Mouse (Mus musculus): Measurements from ENCODE around the gene Cep57. TPM values are rescaled to one million over a fixed set of nuclear protein-coding genes. Genes with fewer than 3 reads are reported as not detected.

Gene Cep57
- polyA plus RNA-seq (2021; fragmentation: Nextera tagmentation): 13.9 TPM in 2 replicates
- long read RNA-seq, experiment 1, transcript Cep57-201 (11 exons, 2,523 nt): major isoform, 8 of 42 reads
- long read RNA-seq, experiment 1, transcript Cep57-208 (10 exons, 2,262 nt): major isoform, 8 of 42 reads
- long read RNA-seq, experiment 1, partial matches to known transcripts: 10 of 42 reads
- long read RNA-seq, experiment 1, other reads (novel, unspliced or antisense): 12 of 42 reads
- long read RNA-seq, experiment 2, partial matches to known transcripts: 20 of 30 reads
- long read RNA-seq, experiment 2, other reads (novel, unspliced or antisense): 7 of 30 reads

GRCm38 (mm10) chr9:13826832-13827405, at the start of gene Cep57:
Gene Cep57, minus strand, starts transcription at chr9:13827107.

GRCm38 (mm10) chr9:13827406-13828086, 639 bp upstream of the Cep57 start, which contains the start of gene Fam76b:
Gene Fam76b, plus strand, starts transcription at chr9:13827716.

Other genes with a start within 250 kb of the Cep57 start
- gene Mtmr2, start 78.7 kb downstream of the Cep57 start, polyA plus RNA-seq (2021; fragmentation: Nextera tagmentation): 36.3 and 53.2 TPM in 2 replicates
- gene Fam76b, start 609 bp upstream of the Cep57 start, polyA plus RNA-seq (2021; fragmentation: Nextera tagmentation): 1.2 and 4.3 TPM in 2 replicates

All from left cerebral cortex, adult 6 months (tissue).